Mouse (Mus musculus) limb, embryonic 13.5 days (tissue): ENCODE data around the gene Fbxw4. TPM values are rescaled to one million over a fixed set of nuclear protein-coding genes. Genes with fewer than 3 reads are reported as not detected.

Experiments used
- ATAC-seq: fragments of 200-750 bp; cut with Nextera tagmentation; 2 replicates; pipeline ENCODE4 v1.8.0; 2017; ENCODE audit warnings: low read depth, moderate number of reproducible peaks, moderate TSS enrichment; ENCODE audit not compliant: low FRiP score
- H3K27ac ChIP-seq: fragments of 300-500 bp; sonication (generic); 2 replicates; pipeline ENCODE4 v1.5.1; 2015; ENCODE audit warnings: inconsistent platforms, mild to moderate bottlenecking, moderate library complexity
- H3K27me3 ChIP-seq: fragments of 300-500 bp; sonication (generic); 2 replicates; pipeline ENCODE4 v1.6.1; 2015; ENCODE audit warnings: mild to moderate bottlenecking, inconsistent platforms
- H3K36me3 ChIP-seq: fragments of 300-500 bp; sonication (generic); 2 replicates; pipeline ENCODE4 v1.6.1; 2015; ENCODE audit warnings: inconsistent platforms, mild to moderate bottlenecking, moderate library complexity
- H3K4me1 ChIP-seq: fragments of 300-500 bp; sonication (generic); 2 replicates; pipeline ENCODE4 v1.6.1; 2015; ENCODE audit warnings: inconsistent platforms
- H3K4me2 ChIP-seq: fragments of 300-500 bp; sonication (generic); replicated peaks from 2 replicates; pipeline ENCODE4 v1.6.1; 2015; ENCODE audit warnings: inconsistent platforms, mild to moderate bottlenecking, moderate library complexity
- H3K4me3 ChIP-seq: fragments of 300-500 bp; sonication (generic); 2 replicates; pipeline ENCODE4 v1.5.1; 2015; ENCODE audit warnings: moderate library complexity, mild to moderate bottlenecking, inconsistent platforms
- H3K9ac ChIP-seq: fragments of 300-500 bp; sonication (generic); 2 replicates; pipeline ENCODE4 v1.6.1; 2015; ENCODE audit warnings: mild to moderate bottlenecking, inconsistent platforms
- H3K9me3 ChIP-seq: fragments of 300-500 bp; sonication (generic); 2 replicates; pipeline ENCODE4 v1.6.1; 2016; ENCODE audit warnings: inconsistent platforms
- WGBS: fragments of 180-500 bp; shearing (Covaris S2); methylation state at CpG from one replicate; pipeline ENCODE4 v1.1.7; 2015; 5-methylcytosine and 5-hydroxymethylcytosine counted together
- polyA plus RNA-seq: library from polyadenylated mRNA; unstranded; fragments of >200 nt; fragmentation: Nextera tagmentation; extraction: Ambion mirVana; gene quantifications from 2 replicates; pipeline ENCODE4 v1.2.1, GENCODE M21; 2015

Gene Fbxw4
- polyA plus RNA-seq, 1 experiment from 2014 or later, result 5.6 TPM

DNA sequence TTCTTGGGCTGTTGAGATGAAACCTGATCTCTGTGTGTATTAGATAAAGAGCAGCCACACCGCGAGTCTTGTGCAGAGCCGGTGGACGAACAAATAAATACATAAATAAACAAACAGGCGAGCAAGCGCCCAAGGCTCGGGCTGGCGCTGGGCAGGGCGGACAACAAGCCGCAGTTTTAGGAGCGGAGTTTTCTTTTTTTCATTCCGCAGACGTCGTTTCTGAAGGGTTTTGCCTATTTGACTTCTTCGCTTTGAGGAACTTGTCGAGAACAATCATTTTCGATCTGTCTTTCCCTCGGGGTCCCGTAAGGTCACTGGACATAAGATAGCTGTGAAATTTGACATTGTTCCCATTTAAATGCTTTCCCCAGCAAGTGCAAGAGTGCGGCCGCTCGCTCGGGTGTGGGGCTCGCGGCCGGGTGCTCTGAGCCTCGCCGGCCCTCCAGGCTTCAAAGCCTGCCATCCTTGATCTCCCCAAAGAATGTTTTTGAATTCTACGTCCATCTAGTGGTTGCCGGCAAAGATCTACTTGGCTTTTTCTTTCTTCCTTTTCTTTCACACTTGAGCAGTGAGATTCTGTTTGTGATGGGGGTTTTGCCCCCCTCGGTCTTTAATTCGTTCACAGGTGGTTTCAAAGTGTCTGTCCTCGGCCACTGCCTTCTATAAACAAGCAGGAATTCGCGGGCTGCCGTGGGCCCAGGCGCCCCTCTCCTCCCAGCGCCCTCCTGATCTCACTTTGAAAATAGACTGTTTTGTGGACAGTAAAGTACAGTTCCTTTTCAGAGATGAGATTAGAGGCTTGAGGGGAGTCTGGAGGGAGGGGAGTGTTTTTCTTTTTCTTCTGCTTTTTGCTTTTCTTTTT lies 15.8 kb upstream of the Fbxw4 start:
- peak overlapping the region; percentile 73 for H3K4me2 ChIP-seq
- no peaks in the 10 kb centered on the region for H3K36me3 ChIP-seq
- no peaks in the 10 kb centered on the region; the same call in 1 of the 2 replicates for H3K9me3 ChIP-seq
- ATAC-seq, result no peak
- peak overlapping the region; percentile 50 for H3K9ac ChIP-seq
- peak overlapping the region; percentile 42 for H3K4me3 ChIP-seq
- peaks cover 14% of the 10 kb centered on the region for H3K4me1 ChIP-seq
- under 1% methylated on average over 38 of the region's 38 CpGs for WGBS
- H3K27ac ChIP-seq, result no peak overlapping the region
- peaks cover 58% of the 10 kb centered on the region for H3K27me3 ChIP-seq

DNA sequence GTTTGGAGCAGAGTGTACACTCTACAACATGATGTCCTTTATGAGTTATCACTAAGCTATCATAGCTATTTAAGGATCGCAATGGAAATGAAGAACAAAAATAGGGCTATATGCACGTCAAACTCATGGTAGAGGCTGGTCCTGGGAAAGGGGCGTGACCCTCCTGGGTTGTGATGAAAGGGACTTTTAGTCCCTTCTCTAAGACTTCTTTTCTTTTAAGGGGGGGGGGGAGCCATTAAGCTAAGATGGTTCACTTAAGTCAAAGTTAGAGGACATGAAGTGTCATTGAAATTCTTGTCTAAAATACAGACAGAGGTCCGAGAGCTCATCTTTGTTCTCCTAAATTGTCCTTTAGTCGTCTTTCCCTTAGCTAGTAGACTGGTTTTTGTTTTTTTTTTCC lies 15.1 kb upstream of the Fbxw4 start:
- peak overlapping the region; percentile 42; the same call in 1 of the 2 replicates for H3K4me3 ChIP-seq

DNA sequence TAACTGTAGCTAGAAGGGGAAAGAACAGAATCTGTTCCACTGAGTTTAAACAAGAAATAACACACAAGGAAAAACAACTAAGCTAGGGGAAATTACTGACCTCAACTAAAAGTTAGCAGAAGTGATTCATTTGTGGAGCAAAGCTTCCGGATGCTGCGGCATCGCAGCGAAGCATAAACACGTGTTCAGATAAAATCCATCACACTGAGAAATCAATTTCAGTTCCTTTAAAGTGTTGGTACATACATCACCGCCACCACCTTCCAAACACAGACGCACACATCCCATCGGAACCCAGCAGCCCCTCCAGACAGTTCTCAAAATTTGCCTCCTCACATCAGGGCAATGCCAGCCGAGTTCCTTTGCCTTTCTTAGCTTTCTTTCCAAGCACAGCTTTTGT lies 12.9 kb upstream of the Fbxw4 start:
- H3K36me3 ChIP-seq, result no peaks in the 10 kb centered on the region
- H3K27ac ChIP-seq, result no peak overlapping the region
- 84% methylated on average over 9 of the region's 9 CpGs for WGBS
- H3K4me1 ChIP-seq, result peaks cover 14% of the 10 kb centered on the region
- no peak overlapping the region for H3K9ac ChIP-seq
- no peak overlapping the region for H3K4me3 ChIP-seq
- ATAC-seq, result no peak
- peaks cover 52% of the 10 kb centered on the region for H3K27me3 ChIP-seq
- H3K9me3 ChIP-seq, result no peaks in the 10 kb centered on the region; the same call in 1 of the 2 replicates
- no peak overlapping the region for H3K4me2 ChIP-seq

More for the DNA sequence above, 15.1 kb upstream of the Fbxw4 start:
- Histone ChIP-seq H3K9me3 (no peaks in the 10 kb centered on the region; the same call in 1 of the 2 replicates), H3K4me1 (peaks cover 14% of the 10 kb centered on the region), H3K27me3 (peaks cover 58% of the 10 kb centered on the region), H3K4me2 (no peak overlapping the region), H3K27ac (no peak overlapping the region), H3K36me3 (no peaks in the 10 kb centered on the region), H3K9ac (no peak overlapping the region)
- no peak for ATAC-seq
- 30% methylated on average over 5 of the region's 5 CpGs for WGBS

DNA sequence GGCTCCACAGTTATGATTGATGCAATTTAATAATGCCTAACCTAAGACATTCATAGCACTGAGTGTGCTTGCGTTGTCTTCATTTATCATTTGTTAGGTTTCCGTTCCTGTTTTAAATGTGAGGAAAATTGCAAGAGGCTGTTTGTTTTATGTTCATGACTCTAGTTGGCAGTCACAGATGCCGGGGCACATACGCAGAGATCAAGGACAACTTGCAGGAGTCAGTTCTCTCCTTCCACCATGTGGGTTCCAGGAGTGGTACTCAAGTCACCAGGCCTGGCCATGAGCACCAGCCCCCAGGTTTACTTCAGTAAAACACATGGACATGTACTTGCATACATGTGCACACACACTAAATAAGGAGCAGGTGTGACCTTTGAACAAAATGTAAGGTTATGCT lies 8.9 kb upstream of the Fbxw4 start:
- 85% methylated on average over 4 of the region's 4 CpGs for WGBS
- Histone ChIP-seq H3K4me3 (no peak overlapping the region), H3K36me3 (no peaks in the 10 kb centered on the region), H3K27me3 (peaks cover 16% of the 10 kb centered on the region), H3K9ac (no peak overlapping the region), H3K27ac (no peak overlapping the region), H3K9me3 (no peaks in the 10 kb centered on the region; the same call in 1 of the 2 replicates), H3K4me1 (no peaks in the 10 kb centered on the region), H3K4me2 (no peak overlapping the region)
- no peak for ATAC-seq

DNA sequence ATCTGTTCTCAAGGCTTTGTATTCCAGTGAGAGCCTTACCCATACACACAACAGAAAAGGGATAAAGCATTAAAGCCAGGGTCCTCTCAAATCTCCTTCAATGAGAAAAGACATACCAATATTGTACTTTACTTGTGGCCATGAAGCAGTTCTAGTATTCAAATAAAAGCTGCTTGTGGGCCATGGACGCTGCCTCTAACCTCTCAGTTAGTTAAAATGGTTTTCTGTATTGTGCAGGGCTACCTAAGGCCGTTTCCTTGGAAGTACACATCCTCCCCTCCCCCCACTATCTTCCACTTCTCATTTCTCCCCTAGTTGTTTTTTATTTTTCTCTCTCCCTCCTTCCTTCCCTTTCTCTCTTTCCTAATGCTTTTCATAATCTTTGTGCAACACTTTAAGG lies 3.7 kb upstream of the Fbxw4 start:
- Histone ChIP-seq H3K9me3 (no peaks in the 10 kb centered on the region), H3K4me1 (peaks cover 11% of the 10 kb centered on the region), H3K4me3 (no peak overlapping the region), H3K27ac (no peak overlapping the region), H3K4me2 (no peak overlapping the region), H3K27me3 (no peaks in the 10 kb centered on the region), H3K9ac (no peak overlapping the region), H3K36me3 (no peaks in the 10 kb centered on the region)
- 68% methylated on average over 2 of the region's 2 CpGs for WGBS
- no peak for ATAC-seq

DNA sequence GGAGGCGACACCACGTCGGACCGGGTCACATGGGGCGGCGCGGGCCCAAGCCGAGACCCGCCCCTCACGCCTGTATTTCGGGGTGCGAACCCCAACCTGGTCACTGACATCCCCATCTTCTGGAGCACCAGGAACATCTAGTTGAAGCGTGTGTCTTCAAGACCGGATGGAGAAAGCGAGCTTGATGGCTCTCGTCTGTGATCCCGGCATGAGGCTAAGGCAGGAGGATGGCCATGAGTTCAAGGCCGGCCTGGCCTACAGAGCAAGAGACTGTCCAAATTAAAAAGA lies 335 bp upstream of the Fbxw4 start:
- Histone ChIP-seq H3K27me3 (no peaks in the 10 kb centered on the region), H3K36me3 (no peaks in the 10 kb centered on the region), H3K4me1 (peaks cover 39% of the 10 kb centered on the region), H3K4me2 (peak overlapping the region; percentile 72), H3K4me3 (peak overlapping the region; percentile 90), H3K9me3 (no peaks in the 10 kb centered on the region), H3K9ac (peak overlapping the region; percentile 99), H3K27ac (peak overlapping the region; percentile 97)
- 17% methylated on average over 18 of the region's 18 CpGs for WGBS
- no peak; the same call in 1 of the 2 replicates for ATAC-seq

DNA sequence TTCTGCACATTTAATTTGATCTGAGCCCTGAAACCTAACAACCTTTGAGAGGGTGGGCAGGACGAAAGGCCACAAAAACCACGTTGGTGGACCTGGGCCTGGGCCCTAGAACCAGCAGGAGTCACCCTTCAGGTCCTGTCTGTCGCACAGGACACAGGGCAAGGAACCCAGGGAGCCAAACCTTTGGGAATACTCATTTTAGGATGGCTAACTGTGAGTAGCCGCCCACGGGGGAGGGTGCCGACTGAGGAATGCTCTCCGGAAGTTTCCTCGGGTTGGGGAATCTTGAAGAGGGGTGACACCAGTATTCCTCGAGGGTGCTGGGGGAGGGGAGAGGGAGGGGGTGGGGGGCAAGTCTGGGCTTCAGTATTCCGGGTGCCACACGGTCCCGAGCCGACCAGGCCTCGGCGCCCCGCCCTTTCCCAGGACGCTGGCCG lies 793 bp downstream of the Fbxw4 start:
- peak overlapping the region; percentile 99 for H3K9ac ChIP-seq
- peak; percentile 9 for ATAC-seq
- H3K4me2 ChIP-seq, result peak overlapping the region; percentile 72
- H3K27ac ChIP-seq, result peak overlapping the region; percentile 97
- no peaks in the 10 kb centered on the region for H3K27me3 ChIP-seq
- WGBS, result 1% methylated on average over 18 of the region's 18 CpGs
- peaks cover 47% of the 10 kb centered on the region for H3K4me1 ChIP-seq
- H3K36me3 ChIP-seq, result no peaks in the 10 kb centered on the region
- H3K9me3 ChIP-seq, result no peaks in the 10 kb centered on the region
- H3K4me3 ChIP-seq, result peak overlapping the region; percentile 90

DNA sequence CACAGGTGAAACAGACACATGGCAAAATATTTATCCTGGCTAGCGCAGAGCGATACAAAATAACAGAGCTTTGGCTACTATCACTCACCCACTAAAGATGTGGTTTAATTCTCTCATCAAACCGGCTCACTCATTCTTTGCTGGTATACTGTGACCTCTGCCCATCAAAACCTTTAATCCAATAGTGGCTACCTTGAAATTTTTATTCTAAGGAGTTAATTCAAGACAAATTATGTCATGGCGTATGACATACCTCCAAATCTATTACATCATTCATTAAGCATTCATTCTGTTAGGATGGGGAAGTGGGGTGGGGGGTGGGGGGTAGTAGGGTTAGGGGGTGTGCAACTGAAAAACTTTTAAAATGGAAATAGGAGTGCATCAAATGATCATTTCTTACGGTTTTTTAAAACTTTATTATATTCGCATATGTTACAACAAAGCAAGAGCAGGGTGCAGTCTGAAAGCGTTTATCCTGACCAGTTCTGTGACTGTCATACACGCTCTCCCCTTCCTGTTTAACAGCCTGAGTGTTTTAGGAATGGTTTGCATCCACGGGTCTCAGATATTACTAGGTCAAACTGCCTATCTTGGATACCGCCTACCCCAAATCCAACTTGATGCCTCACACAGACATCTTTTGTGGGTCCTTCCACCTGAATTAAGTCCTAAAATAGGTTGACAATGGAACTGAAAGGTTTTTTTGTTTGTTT lies 1.4 kb downstream of the Fbxw4 start:
- no peak for ATAC-seq
- no peaks in the 10 kb centered on the region for H3K27me3 ChIP-seq
- peaks cover 53% of the 10 kb centered on the region for H3K4me1 ChIP-seq
- peak overlapping the region; percentile 72 for H3K4me2 ChIP-seq
- WGBS, result 66% methylated on average over 10 of the region's 10 CpGs
- H3K4me3 ChIP-seq, result peak overlapping the region; percentile 90
- peak overlapping the region; percentile 99 for H3K9ac ChIP-seq
- no peaks in the 10 kb centered on the region for H3K9me3 ChIP-seq
- no peak overlapping the region; the same call in 1 of the 2 replicates for H3K27ac ChIP-seq
- H3K36me3 ChIP-seq, result no peaks in the 10 kb centered on the region

DNA sequence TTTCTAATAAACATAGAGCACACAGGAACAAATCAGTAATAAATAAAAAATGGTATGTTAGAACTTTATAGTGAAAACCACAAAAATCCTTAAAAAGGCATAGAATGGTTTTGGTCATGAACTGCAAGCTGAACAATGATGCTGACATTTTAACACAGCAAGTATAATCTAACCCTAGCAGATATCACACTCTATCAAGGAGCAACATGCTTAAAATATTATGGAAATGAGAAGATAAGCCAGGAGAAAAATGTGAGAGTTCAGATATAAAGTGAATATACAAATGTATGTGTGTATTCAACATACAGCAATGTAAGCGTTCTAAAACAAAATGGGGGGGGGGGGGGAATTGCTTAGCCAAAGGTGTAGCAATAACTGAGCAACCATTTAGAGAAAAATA lies 2.3 kb downstream of the Fbxw4 start:
- peaks cover 62% of the 10 kb centered on the region for H3K4me1 ChIP-seq
- 89% methylated on average over 1 of the region's 1 CpGs for WGBS
- H3K27ac ChIP-seq, result no peak overlapping the region
- no peaks in the 10 kb centered on the region for H3K27me3 ChIP-seq
- H3K9ac ChIP-seq, result no peak overlapping the region
- ATAC-seq, result no peak
- H3K9me3 ChIP-seq, result no peaks in the 10 kb centered on the region
- H3K4me2 ChIP-seq, result no peak overlapping the region
- no peaks in the 10 kb centered on the region for H3K36me3 ChIP-seq
- no peak overlapping the region for H3K4me3 ChIP-seq

DNA sequence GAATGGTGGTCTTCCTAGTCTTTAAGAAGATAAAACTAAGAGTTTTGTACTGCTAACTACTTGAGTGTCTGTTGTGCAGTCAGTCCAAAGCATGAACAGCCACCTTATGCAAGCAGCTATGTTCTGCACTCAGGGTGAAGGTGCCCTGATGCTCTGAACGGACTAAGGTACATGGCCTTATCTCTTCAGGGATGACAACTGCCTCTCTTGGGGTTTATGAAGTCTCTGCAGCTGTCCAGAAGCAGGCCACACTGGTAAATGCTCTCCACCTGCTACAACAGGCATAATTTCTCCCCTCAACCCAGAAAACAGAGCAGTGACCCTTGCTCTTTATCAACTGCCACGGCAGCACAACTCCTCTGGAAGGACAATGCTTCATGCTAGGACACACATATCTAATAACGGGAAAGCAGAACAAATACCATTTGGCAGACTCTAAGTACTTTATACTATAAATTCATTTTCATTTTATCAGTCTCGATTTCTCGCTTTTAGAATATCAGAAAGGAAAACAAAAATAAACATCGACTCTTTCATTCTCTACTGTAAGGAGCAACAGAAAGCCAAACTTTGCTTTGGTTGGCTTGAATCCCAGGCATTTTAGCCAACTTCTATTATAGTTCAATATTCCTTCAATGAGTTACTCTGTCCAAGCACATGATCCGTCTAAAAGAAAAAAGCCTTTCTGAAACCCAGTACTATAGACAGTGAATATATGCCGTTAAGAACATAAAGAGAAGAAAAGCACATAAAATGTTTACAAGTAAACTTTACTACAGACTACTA lies 3.1 kb downstream of the Fbxw4 start:
- Histone ChIP-seq H3K4me1 (peaks cover 69% of the 10 kb centered on the region), H3K9me3 (no peaks in the 10 kb centered on the region), H3K9ac (no peak overlapping the region), H3K4me3 (no peak overlapping the region), H3K36me3 (no peaks in the 10 kb centered on the region), H3K4me2 (peak overlapping the region; percentile 9; the same call in 1 of the 2 replicates), H3K27ac (no peak overlapping the region), H3K27me3 (no peaks in the 10 kb centered on the region)
- 52% methylated on average over 8 of the region's 8 CpGs for WGBS
- ATAC-seq, result no peak

DNA sequence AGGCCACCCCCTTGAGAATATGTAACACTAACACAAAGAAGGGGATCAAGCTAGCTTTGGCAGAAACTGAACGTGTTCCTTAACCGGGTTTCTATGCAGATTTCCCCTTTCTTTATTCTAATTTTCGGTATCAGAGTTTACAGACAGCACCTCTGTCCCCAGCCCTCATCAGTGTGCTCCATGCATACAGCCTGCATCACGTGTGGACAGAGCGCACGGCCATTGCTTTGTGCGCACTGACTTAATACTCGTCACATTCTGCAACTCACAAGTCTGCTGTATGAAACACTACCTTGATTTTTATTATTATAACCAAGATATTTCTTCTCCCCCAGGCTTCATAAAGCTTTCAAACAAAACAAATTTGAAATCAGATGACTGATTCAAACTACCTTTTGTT lies 4.2 kb downstream of the Fbxw4 start:
- Histone ChIP-seq H3K27ac (no peak overlapping the region), H3K27me3 (no peaks in the 10 kb centered on the region), H3K9ac (no peak overlapping the region), H3K4me2 (0 out of 2 replicates have a peak overlapping the region, but pooled peaks have one; percentile 11), H3K9me3 (no peaks in the 10 kb centered on the region), H3K36me3 (no peaks in the 10 kb centered on the region), H3K4me3 (no peak overlapping the region), H3K4me1 (peaks cover 77% of the 10 kb centered on the region)
- 59% methylated on average over 8 of the region's 8 CpGs for WGBS
- ATAC-seq, result no peak

DNA sequence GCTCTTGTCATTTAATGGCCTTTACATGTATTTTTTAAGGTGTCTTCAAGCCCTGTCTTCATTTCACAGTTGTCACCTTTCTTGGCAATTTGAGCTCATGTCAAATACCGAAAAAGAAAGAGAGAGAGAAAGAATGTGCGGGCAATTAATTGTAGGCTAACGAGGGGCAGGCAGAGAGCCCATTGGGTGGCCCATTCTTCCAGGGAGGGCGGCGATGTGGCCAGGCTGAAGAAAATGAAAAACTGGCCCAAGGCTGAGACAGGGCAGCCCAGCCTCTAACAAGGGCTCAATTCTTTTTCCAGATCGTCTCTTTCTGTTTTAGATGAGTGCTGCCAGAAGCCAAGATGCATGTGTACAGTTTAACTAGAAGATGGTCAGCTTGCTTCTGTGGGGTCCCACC lies 6.1 kb downstream of the Fbxw4 start:
- WGBS, result 52% methylated on average over 6 of the region's 6 CpGs
- no peaks in the 10 kb centered on the region for H3K9me3 ChIP-seq
- H3K36me3 ChIP-seq, result no peaks in the 10 kb centered on the region
- H3K4me3 ChIP-seq, result no peak overlapping the region
- H3K9ac ChIP-seq, result no peak overlapping the region
- no peak overlapping the region for H3K27ac ChIP-seq
- ATAC-seq, result no peak
- H3K4me2 ChIP-seq, result no peak overlapping the region
- H3K4me1 ChIP-seq, result peaks cover 68% of the 10 kb centered on the region
- no peaks in the 10 kb centered on the region for H3K27me3 ChIP-seq
